Mouse (Mus musculus) right cerebral cortex, postnatal 25 days (tissue): ENCODE results near the gene Asphd2.
"Not testable (repeated sequence)": the region's sequence is repeated elsewhere in the genome, so short reads cannot be mapped to it uniquely, and the experiment has no call there.

Source experiments
- DNase-seq: peaks from one replicate; pipeline ENCODE4 v3.0.0; 2022

Asphd2 gene

GRCm38 (mm10) chr5:112394779-112395443 lies at the start of gene Asphd2:
Gene Asphd2, minus strand, starts transcription at chr5:112394866.
- DNase-seq = peak; percentile 85

- no peak for DNase-seq
These were observed 43.9 kb upstream of the Asphd2 start for GRCm38 (mm10) chr5:112438535-112438934.

- DNase-seq = peak; percentile 73
These were observed 38.3 kb upstream of the Asphd2 start for GRCm38 (mm10) chr5:112433004-112433403.

DNA sequence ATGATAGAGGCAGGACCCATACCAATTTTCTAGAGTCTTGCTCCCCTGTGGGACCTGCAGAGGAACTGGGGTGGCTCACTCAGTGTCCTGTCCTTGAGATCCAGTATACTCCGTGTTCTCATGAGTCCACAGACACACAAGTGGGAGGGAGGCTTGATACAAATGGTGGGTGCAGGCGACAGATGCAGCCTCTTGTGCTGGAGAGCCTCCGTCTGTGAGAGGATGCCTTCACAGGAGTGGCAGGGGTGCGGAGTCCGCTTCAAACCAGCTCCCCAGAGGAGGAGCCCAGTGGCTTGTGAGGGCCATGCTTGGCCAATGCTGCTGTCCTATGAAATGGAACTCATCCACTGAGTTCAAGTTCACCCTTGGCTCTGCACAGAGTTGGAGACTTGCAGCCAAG lies 37.4 kb upstream of the Asphd2 start:
- no peak for DNase-seq

- DNase-seq = no peak
These were observed 36.6 kb upstream of the Asphd2 start for GRCm38 (mm10) chr5:112431120-112431775.

DNA sequence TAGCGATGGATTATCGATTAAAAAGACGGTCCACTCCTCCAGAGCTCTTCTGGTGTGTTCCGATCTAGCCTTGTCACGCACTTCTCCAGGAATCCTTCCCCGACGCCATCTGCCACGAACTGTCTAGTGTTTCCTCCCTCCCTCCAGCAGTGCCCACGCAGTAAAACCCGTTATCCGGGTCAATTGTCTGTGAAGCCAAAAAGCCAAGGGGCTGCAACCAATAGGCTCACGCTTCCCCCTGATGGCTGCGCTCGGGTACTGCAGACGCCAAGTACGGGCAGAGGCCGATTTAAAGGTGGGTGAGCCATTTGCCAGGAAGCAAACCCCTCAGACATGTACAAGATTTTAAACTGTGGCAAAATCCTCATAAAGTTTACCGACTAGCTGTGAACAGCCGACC lies 34.3 kb upstream of the Asphd2 start:
- DNase-seq = peak; percentile 66

DNA sequence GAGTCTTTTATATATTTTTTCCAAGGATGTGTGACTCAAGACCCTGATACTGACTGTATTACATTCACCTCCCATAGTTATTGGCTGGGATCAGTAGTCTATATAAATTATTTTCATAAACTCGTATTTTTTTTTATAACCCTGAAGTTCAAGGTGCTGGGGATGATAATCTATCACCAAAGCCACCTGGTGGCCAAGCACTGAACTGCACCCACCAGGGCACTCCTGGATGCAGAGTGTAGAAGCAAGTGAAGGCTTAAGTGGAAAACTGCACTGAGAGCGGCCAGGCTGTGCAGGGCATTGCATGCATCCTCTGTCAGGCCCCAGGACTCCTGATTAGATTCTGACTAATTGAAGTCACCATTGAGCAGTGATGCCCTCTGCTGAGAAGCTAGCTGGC lies 32.6 kb upstream of the Asphd2 start:
- no peak for DNase-seq

DNA sequence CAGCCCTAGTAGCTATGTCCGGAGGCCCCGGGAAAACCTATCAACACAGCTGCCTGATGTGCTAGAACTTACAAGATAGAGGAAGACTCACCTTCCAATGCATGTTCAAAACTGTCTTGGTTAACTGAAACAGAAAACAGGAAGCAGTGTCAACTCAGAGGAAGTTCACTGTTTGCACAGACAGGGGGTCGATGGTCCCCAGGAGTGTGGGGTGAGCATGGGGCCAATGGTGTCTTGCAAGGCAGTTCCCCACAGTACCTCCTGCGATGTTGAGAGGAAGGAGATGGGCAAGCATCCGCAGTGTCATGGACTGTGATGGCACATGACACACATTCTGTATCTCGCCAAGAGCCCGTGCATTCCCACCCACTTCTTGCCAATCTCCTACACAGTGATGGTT lies 32.0 kb upstream of the Asphd2 start:
- no peak for DNase-seq

- no peak for DNase-seq
These were observed 24.9 kb upstream of the Asphd2 start for GRCm38 (mm10) chr5:112419535-112419934.

DNA sequence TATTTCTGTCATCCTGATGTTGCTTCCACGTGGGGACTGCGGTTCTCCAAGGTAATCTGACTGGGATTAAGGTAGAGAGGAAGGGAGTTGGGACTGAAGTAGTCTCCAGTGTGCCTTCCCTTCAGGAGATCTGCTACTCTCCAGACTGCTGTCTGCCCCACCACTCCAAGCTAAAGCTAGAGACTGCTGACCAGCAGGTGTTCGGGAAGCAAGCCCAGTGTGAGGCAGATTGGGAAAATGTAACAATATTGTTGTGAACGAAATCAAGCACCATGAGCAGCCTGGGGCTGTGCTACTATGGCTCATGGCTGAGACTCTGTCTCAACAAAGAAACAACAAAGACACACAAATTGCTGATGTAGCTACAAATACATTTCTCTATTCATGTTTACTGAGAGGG lies 23.4 kb upstream of the Asphd2 start:
- DNase-seq = no peak

GRCm38 (mm10) chr5:112416673-112417072 lies 22.0 kb upstream of the Asphd2 start:
- no peak for DNase-seq

DNA sequence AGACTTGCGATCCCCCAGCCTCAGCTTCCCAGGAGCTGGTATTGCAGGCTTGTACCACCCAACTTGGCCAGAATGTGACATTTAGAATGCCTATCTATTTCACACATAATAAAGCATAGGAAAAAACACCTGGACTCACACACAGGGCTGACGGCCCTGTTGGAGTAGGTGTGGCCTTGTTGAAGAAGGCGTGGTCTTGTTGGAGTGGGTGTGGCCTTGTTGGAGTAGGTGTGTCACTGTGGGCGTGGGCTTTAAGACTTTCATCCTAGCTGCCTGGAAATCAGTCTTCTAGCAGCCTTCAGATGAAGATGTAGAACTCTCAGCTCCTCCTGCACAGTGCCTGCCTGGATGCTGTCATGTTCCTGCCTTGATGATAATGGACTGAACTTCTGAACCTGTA lies 18.1 kb upstream of the Asphd2 start:
- not testable (repeated sequence) for DNase-seq

DNA sequence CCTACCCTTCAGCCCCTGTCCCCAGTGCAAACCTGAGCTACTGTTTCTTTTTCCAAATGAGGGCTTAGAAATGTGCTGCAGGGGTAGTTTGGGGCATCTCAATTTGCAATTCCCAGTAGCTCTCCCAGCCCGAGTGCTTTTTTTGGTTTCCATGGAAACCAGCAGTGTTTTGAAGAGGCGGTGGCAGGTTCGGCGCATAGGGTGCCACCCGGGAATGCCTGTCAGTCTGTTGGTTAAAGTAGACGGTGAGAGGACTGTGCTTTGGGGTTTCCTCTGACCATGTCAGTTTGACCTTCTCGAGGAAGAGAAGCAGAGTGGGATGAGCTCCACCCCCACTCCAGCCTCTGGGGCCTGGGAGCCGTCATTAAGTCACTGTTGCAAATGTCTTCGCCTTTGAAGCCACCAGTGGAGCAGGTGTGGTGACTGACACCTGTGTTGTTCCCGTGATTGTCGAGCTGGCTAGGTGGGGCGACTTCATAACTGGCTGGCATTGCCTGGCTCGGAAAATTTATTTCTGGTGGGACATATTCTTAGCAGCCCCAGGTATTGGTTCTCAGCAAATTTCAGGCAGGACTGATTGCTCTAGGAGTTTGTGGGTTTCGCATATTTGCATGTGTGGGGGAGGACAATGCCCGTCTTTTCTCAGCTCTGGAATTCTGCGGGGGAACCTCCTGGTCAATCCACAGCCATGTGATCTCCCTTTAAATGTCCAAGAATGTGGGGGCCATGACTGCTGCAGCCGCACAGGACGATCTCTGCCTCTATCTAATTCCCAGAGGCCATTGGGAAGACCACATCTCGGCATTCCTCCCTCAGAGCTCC lies 17.1 kb upstream of the Asphd2 start:
- peak; percentile 68 for DNase-seq

DNA sequence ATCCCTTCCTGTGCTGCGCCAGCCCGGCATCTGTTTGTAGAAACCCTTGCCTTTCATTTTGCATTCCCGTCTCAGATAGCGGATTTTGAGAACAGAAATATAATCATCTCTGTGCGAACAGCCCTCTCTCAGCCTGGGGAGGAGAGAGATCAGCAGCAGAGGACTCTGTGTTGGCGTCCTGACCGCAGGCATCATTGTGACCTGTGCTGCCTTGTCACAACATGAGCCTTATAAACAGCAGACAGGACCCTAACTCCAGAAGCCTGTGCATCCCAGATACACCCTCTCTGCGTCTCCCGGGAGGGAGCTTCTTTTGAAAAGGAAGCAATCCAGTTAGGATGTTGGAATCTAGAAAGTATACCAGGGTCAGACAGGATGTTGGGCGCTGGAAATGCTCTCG lies 16.4 kb upstream of the Asphd2 start:
- no peak for DNase-seq

DNA sequence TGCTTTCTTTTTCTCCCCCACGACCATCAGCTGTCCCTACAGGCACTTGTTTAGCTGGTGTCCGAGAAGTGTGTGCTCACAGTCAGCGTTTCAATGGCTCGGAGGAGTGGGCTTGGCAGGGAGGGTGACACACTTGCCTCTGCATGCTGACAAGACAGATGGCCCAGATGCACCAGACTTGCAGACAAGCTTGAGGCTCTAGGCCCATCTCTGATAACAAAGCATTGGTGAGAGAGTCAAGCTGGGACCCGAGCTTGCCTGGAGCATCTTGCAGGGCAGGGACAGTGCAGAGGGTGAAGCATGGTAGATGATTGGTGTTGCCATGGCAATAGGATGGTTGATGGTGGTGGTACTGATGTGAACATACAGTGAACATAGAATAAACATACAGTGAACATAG lies 14.6 kb upstream of the Asphd2 start:
- no peak for DNase-seq

DNA sequence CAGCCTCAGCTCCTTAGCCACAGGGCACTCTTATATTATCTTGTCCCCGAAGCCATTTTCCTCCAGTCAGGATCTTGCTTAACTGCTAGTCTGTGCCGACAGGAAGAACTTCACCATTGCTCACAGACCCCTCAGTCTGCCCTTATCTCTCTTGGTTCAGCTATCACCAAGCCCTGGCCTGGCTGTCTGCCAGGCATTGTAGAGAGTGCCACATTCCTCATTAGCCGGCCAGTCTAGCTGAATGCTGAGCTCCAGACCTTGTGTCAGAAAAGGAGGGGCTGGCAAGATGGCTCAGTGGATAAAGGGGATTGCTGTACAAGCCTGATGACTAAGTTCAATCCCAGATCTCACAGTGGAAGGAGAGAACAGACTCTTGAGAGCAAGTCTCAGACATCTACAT lies 11.4 kb upstream of the Asphd2 start:
- DNase-seq = no peak

DNA sequence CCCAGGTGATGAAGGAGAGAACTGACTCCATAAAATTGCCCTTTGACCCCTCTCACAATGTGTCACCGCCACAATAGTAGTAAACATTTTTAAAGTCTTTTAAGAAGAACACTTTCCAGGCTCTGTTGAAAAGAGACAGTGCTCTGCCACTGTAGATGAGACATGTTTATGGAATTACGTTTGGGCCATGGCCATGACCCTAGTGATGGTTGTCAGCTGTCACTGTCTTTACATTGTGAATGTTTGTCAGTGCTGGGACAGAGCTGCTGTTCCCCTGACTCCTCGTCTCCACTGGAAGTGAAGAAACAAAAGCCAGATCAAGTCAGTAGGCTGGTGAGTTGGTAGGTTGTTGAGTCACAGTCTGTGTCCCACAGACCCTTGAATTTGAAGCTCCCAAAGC lies 7.8 kb upstream of the Asphd2 start:
- no peak for DNase-seq

GRCm38 (mm10) chr5:112399284-112399683 lies 4.6 kb upstream of the Asphd2 start:
- DNase-seq = no peak

- no peak for DNase-seq
These were observed 1.4 kb upstream of the Asphd2 start for GRCm38 (mm10) chr5:112396066-112396465.

- DNase-seq = no peak
These were observed 277 bp downstream of the Asphd2 start for GRCm38 (mm10) chr5:112394415-112394763.

- peak; percentile 5 for DNase-seq
These were observed 788 bp downstream of the Asphd2 start for GRCm38 (mm10) chr5:112393741-112394414.

DNA sequence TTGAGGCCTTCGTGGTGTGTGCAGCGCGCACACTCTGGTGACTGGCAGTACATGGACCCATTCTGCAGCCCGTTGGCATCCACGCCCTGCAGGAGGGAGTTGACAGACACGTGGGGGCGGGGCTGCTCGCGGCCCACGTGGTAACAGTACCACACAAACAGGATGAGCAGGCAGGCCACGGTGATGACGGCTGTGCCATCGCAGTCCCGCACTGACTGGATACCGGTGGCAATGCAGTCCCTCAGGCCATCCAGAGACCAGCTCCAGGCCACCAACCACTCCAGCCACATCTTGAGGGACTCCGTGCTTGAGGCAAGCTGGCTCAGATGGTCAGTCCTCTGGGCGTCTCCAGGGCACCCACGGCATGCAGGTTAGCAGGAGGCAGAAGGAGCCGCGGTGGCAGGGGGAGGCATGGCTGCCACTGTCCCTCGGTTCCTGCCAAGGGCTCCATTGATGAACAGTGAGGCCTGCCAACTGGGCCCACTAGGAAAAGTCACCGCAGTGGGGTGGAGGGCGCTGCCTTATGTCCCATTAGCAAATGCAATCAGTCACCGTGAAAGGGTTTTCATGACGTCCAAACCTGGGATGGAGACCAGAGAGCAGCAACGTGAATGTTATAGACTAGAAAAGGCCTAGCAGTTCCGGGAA lies 2.9 kb downstream of the Asphd2 start:
- no peak for DNase-seq

GRCm38 (mm10) chr5:112391002-112391401 lies 3.7 kb downstream of the Asphd2 start:
- peak; percentile 8 for DNase-seq
